Mouse (Mus musculus) ES-Bruce4 (cell line): ENCODE measurements around the gene Ccnjl.

Experiments used
- CTCF ChIP-seq: IDR thresholded peaks from one replicate; pipeline ENCODE4 v1.8.1; 2011; ENCODE audit warnings: low read depth, low read length
- EP300 ChIP-seq: IDR thresholded peaks from 2 replicates; pipeline ENCODE4 v1.6.1; 2011; ENCODE audit warnings: low read depth, low read length; ENCODE audit not compliant: insufficient read depth
- POLR2A ChIP-seq: IDR thresholded peaks from one replicate; pipeline ENCODE4 v1.8.1; 2011; ENCODE audit warnings: low read length; ENCODE audit not compliant: insufficient read depth

GRCm38 (mm10) chr11:43537074-43537473 lies 8.5 kb downstream of the Ccnjl start:
- TF ChIP-seq CTCF: no peak
- TF ChIP-seq POLR2A: no peak
- no peak for TF ChIP-seq EP300
